Mouse (Mus musculus): ENCODE results near the gene Abhd15. TPM values are rescaled to one million over a fixed set of nuclear protein-coding genes. Genes with fewer than 3 reads are reported as not detected.

Abhd15 gene
- total RNA-seq, 1 experiment from 2014 or later = 26.9 TPM

DNA sequence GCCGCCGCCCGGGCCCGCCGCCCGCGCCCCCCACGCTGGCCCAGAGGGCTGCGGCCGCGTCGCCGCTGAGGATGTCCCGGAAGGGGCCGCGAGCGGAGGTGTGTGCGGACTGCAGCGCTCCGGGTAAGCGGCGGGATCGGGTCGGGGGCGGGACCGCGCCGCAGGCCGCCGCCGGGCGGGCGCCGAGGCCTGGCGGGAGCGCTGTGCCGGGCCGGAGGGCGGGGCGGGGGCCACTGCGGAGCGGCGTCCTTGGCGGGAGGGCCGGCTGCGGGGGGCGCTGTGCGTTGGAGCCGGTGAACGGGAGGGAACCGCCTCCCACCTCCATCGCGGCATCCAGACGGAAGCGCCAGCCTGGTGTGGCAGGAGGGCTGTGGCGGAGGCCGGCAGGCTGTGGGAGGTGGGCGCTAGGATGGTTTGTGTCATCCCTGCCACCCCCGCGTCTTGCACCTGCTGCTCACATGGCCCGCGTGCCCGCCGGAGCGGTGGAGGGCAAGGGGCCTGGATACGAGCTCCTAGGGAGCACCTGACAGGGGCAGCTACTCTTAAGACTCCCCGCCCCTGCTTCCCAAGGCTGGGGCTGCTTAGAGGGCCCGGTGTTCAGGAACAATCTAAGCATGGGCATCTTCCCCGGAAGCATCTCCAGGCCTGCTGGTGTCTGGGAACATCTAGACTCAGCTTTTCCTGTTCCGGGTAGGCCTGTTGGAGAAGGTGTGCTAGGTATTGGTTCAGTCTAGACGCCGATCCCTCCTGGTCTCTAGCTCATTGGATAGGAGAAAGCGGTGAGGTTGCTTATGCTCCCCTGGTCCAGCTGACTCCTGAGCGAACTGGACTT, 21.2 kb upstream of the Abhd15 start, which contains the start of gene Git1:
Git1 (plus strand) TSS at position 51 of the 832 bp plus-strand sequence.
- DNase-seq = peak; percentile 74

DNA sequence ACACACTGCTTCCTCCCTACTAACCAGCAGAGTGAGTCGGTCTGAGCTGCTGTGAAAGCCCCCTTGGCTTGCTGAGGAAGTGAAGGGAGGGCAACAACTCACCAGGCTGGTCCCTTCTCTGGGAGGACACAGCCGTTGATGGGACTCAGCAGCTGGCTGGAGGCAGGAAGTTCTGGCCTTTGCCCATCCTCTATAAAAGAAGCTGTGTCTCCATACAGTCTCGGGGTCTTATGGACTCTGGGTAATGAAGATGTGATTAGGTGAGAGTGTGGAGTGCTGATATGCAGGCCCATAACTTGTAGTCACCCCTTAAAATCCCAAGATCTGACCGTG, 20.6 kb upstream of the Abhd15 start:
- DNase-seq = no peak

DNA sequence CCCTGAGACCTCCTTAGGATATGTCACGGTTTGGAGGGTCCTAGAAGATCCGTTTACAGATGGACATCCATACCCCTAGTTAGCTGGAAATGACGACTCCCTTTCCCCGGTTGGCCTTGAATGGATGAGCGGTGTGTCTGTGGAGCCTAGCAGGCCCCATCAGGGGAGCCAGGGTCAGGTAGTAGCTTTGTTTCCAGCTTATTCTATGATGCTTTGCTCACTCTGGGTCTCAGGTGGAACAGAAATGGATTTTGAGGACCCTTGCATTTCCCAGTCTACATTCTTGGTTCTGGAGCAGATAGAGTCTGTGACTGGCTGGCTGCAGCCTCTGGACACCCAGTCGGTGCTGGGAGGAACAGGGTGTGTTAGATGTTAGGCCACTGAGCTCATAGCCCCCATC, 20.1 kb upstream of the Abhd15 start:
- DNase-seq = no peak

DNA sequence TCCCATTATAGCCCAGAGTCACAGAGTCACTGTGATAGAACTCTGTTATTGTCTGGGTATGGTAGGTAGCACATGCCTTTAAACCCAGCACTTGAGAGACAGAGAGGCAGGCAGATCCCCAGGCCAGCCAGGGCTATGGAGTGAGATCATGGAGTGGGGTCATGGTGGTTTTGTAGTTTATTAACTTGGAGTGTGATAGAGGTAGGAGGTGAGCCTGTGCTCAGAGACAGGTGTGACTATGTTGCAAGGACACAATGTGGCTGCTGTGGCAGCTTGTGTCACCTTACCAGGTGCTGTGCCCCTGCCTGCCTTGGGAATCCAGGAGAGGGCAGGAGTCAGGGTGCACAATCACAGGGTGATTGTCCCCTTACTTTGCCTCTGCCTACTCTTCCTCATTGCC, 19.4 kb upstream of the Abhd15 start:
- no peak for DNase-seq

DNA sequence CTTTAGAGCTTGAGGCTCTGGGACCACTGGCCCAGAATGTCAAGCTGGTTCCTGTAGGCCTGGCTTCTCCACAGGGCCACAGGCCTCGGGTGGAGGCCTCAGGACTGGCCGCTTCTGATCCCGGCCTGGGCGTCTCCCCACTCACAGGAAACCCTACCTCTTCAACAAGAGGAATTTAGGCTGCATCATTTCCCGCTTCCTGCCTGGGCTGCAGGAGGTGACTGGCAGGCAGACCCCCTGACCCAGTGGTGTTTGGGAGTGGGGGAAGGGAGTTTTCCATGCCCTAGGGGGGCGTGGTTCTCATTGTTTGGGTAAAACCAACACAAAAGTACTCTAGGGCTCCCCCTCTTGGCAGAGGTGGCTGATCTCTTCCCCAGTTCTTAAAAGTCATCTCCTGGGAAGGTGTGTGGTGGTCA, 17.6 kb upstream of the Abhd15 start:
- DNase-seq = peak; percentile 83

DNA sequence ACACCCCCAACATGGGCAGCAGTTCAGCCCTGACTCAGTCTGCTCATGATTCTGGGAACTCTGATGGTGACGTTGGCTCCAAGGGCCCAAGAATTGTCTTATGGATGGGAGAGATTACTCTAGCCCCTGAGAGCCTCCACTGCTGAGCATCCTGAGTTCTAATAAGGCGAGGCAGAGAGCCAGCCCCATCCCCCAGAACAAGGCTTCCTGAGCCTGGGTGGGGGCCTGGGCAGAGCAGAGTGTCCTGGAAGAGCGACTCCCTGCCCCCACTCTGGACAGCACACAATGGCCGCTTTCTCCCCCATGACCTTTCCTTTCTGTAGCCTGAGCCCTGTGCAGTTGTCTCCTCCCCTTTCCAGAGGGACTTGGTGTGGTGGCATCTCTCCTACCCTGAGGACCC, 17.1 kb upstream of the Abhd15 start:
- peak; percentile 57 for DNase-seq

DNA sequence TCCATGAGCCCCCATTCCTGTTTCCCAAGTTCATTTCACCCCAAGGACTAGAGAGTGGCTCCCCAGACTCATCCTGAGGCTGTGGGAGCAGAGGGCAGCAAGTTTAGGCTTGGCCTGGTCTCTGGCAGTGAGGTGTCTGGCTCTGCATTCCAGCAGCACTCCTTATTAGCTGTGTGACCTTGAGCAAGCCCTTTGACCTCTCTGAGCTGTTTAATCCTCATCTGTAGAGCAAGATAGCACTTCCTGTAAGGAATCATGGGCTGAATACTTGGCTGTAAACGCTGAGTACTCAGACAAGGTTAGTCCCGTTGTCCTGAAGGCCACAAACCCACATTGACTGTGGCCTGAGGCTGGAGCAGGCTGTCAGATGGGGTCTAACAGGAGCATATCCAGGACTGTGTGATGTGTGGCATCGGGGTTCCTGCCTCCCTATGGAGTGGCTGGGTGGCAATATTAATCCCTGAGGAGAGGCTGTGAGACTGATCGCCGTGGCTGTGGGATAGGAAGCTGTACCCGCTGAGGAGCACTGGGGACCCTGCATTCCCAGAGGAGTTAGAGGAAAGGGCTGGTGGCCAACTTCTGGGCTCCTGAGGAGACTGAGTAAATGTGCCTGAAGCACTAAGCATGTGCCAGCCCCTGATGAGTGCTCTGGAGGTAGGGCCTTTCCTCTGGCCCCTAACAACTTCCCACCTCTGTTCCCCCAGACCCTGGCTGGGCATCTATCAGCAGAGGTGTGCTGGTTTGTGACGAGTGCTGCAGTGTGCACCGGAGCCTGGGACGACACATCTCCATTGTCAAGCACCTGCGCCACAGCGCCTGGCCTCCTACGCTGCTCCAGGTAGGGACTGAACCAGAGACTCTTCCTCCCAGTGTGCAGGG, 16.4 kb upstream of the Abhd15 start:
- peak; percentile 39 for DNase-seq

DNA sequence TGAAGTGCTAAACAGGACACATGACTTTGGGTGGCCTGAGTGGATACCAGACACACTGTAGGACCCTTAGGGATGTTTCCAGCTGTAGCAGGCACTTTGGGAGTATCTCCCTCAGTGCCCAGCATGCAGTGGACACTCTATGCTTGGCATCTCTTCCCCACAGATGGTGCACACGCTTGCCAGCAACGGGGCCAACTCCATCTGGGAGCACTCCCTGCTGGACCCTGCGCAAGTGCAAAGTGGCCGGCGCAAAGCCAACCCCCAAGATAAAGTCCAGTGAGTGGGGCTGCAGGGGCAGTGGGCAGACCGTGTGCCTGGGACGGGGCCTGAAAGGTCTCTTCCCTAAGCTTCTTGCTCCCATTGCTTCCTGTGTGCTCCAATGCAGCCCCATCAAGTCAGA, 15.6 kb upstream of the Abhd15 start:
- no peak for DNase-seq

DNA sequence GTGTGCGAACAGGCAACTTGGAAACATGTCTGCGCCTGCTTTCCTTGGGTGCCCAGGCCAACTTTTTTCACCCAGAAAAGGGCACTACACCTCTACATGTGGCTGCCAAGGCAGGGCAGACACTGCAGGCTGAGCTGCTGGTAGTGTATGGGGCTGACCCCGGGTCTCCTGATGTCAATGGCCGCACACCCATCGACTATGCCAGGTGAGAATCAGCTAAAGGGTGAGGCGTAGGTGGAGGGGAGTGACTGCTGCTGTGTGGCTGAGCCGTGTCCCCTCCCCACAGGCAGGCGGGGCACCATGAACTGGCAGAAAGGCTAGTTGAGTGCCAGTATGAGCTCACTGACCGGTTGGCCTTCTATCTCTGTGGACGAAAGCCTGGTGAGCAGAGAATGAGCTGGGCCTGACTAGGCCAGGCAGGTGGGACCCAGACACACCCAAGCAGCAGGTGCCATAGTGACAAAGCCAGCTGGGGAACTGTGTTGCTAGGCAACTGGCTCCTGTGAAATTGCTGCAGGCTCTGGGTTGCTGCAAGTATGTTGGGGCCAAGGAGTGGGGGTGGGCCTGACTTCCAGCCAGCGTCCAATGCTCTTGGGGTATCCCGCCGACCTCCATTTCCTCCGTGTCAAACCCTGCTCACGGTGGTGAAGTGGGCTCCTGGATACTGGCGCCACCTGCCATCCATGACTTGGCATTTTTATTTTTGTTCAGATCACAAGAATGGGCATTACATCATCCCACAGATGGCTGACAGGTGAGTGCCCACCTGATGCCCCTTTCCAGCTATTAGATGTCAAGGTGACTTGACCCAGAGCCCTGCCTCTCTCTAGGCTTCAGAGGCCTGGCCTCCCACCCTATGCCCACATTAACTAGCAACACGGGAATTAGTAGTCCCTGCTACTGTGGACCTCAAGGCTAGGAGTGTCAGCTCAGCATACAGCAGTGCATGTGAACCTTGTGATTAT, 14.3 kb upstream of the Abhd15 start:
- no peak for DNase-seq

DNA sequence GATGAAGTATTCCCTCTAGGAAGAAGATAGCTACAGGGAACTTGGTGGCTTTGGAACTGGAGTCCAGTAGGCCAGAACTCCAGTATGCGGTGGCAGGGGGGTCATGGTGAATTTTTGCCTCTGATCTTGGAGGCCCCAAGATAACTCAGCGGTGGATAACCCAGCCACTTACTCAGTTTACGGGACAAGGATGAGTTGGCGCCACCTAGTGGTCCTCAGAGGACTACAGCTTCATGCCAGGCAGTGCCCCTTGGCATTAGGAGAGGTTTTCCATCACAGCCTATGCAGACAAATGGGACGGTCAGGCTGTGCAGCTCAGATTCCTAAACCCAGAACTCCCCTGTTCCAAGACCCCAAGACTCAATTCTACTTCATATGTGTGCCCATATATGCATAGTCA, 13.5 kb upstream of the Abhd15 start:
- peak; percentile 86 for DNase-seq

DNA sequence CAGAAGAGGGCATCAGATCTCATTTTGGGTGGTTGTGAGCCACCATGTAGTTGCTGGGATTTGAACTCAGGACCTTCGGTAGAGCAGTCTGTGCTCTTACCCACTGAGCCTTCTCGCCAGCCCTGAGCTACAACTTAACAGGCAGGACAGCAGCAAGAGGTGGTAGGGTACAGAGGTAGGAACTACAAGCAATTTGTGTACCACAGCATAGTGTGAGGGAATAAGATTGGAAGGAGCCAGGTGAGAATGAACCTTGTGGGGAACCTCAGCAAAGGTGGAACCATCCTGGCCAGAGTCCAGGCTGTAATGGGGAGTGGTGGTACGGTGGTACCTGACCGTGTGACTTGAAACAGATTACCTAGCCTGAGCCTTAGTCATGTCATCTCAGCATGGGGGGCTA, 12.9 kb upstream of the Abhd15 start:
- no peak for DNase-seq

DNA sequence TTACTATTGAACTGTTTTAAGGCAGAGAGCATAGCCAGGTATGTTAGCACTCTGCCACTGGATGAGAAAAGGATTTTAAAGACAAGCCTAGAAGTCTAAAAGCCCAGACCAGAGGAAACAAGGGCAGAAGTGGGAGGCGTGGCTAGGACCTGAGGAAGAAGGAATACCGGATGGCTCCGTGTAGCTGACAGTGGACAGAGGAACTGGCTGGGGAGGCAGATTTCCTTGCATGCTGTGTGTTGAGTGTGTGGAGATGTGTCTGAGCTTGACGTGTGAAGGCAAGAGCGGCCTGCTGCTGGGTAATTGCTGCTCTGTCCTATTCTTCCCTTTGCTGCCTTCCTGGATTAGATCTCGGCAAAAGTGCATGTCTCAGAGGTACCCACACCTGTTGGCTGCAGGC, 12.4 kb upstream of the Abhd15 start:
- DNase-seq = no peak

DNA sequence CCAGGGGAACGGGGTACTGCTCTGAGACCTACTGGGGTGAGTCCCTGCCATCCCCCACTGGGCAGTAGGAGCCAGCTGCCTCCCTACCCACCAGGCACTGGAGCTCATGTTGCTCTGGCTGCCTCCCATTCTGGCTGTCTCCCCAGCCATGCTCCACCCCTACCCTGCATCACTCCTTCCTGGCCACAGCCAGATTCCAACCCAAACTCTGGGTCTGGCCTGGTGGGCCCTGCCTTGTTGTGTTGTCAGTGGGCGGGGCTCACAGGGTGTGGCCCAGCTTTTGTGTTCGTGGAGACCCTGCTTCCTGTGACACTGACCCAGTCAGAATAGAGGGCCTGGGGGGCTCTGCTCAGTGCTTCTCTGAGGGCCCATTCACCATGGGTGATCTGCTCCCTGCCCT, 11.4 kb upstream of the Abhd15 start:
- peak; percentile 32 for DNase-seq

DNA sequence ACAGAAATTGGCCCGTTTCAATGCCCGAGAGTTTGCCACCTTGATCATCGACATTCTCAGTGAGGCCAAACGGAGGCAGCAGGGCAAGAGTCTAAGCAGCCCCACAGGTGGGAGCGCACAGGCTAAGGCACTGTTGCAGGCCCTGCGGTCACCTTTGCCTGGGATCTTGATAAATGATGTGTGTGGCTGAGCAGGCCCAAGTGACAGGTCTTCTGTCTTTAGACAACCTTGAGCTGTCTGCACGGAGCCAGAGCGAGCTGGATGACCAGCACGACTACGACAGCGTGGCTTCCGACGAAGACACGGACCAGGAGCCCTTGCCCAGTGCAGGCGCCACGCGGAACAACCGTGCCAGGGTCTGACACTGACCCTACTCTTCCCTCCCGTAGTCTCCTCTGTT, 10.5 kb upstream of the Abhd15 start:
- DNase-seq = peak; percentile 54

DNA sequence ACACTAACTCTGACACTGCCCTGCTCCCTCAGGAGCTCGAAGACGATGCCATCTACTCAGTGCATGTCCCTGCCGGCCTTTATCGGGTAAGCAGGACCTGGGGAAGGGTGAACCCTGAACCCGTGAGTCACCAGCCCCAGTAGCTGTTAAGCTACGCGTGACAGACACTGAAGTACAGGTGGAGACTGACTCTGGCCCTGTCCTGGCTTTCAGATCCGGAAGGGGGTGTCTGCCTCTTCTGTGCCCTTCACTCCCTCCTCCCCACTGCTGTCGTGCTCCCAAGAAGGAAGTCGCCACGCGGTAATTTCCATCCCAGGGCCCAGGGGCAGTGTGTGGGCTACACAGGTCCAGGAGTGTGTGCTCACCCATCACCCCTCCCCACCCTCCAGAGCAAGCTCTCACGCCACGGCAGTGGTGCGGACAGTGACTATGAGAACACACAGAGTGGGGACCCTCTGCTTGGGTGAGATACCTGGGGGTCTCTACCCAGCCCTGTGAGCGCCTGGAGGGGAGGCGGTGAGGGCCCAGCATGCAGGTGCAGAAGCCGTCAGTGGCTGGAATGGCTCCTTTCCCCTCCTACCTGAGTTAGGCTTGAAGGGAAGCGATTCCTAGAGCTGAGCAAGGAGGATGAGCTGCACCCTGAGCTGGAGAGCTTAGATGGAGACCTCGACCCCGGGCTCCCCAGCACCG, 9.5 kb upstream of the Abhd15 start:
- DNase-seq = no peak

DNA sequence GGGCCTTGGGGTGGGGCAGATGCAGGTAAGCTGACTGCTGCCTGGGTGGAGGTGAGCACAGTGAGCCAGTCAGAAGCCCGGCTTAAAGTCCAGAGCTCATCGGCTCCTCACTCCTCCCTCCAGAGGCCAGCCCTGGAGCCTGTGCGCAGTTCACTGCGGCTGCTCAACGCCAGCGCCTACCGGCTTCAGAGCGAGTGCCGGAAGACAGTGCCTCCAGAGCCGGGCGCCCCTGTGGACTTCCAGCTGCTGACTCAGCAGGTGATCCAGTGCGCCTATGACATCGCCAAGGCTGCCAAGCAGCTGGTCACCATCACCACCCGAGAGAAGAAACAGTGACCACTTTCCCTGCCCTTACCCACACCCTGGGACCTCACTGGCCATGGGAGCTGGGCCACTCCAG, 8.6 kb upstream of the Abhd15 start:
- DNase-seq = no peak

DNA sequence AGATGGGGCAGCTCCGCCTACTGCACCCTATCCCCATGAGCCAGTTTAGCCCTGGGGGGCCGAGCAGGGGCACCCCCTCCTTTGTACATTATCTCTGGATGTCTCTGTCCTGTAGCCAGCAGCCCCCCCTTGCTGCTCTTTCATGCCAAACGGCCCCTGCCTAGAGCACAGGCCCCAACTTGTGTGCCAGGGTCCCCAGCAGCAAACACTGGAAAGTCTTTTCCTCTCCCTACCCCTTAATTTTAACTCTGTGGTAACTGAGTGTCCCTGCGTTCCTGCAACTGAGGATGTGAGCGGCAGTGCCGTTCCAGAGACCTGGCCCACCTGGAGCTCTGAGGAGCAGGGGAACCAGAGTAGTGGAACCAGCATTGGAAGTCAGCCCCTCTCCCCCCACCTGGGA, 8.0 kb upstream of the Abhd15 start:
- DNase-seq = no peak

DNA sequence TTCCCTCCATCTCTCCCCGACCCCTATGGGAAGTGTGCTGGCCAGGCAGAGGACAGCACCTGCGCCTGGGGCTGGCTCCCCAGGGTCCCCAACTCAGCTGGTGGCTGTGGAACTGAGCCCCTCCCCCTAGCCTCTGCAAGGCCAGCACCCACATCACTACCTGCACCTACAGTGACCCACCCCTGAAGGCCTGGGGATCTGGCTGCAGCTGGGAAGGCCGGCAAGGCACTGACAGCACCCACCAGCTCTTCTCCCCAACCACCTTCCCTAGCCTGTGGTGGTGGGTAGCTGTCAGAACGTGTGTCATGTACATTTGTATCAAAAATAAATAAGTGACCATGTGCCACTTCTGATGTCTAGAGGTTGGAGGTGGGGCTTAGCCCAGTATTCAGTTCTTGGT, 7.5 kb upstream of the Abhd15 start:
- no peak for DNase-seq

DNA sequence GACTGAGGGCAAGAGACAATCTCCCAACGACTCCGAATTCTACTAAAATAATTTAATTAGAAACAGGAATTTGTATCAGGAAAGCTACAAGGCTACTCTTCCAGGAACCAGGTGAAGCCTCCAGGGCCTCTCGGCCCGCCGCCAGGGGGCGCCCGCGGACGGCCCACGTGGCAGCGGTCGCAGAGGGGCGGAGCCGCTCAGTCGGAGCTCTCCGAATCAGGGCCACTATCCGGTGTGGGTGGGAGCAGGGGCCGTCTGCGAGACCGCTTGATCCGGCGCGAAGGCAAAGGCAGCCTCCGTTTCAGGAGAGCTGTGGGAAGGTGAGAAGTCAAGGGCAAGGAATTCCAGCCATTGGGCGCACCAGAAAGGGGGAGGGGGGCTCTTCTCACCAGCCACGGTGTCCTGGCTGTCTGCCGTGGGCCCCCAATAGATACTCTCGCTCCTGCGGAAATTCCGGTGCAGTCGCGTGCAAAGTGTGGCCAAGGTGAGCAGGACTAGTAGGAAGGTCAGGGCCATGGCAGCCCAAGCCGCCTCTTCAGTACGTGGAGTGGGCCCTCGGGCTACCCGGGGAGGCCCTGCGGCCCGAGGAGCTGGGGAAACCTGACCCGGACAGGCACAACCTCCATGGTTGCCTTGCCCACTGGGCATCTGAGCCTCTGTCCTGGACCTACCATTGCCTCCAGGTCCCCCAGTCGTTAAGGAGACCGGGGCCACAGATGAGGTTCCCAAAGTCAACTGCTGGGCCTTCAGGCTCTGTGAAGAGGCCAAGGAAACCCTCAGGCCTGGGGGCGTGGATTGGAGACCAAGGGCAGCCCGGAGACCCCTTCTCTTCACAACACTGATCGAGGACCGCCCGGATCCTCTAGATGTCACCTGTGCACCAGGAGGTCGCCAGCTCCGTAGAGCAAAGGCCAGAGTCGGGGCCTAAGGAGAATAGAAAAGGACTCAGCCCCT, 6.6 kb upstream of the Abhd15 start:
- DNase-seq = peak; percentile 93

DNA sequence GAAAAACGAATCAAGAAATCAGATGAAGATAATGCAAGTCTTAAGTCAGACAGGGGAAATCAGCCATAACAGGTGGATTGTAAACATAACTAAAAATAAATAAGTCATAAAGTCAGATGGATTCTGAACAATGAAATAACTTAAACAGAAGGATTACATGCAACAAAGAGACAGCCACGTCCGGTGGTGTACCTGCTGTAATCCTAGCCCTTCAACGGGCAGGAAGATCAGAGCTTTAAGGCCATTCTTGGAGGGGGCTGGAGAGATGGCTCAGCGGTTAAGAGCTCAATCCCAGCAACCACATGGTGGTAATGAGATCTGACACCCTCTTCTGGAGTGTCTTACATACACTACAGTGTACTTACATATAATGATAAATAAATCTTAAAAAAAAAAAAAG, 3.6 kb upstream of the Abhd15 start:
- no peak for DNase-seq
